Mouse (Mus musculus) megakaryocyte, embryonic 14.5 days (primary cell): ENCODE measurements around the gene Cactin.

ENCODE experiments used
- FLI1 ChIP-seq: IDR thresholded peaks from 2 replicates; pipeline ENCODE4 v1.6.1; 2012; ENCODE audit warnings: low read length, inconsistent platforms, mixed read lengths
- GATA1 ChIP-seq: IDR thresholded peaks from 3 replicates; pipeline ENCODE4 v1.6.1; 2012; ENCODE audit warnings: mixed read lengths, low read length, inconsistent platforms, borderline replicate concordance

DNA sequence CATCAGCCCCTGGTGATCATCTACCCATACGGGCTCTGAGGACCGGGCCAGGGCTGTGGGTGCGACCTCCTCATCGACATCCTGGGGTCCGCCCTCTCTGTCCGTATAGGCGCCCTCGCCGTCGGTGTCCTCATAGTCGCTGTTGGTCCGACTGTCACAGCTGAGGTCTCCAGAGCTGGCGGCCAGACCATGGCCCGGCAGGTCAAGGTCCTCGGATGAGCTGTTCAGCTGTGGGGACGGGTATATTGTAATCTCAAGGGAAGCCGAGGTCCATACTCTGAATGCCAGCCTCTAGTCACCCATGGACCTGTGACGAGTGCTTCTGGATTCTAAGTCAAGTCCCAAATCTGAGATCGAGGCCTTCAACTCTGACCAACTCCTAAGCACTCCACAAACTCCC lies 47.1 kb upstream of the Cactin start:
- TF ChIP-seq GATA1 (no peak), FLI1 (no peak)
